Mouse (Mus musculus): ENCODE measurements at regions not wholly inside any gene's neighbourhood (a gene's known extent, or its start where the extent isn't known, plus 50 kb on each side); places are given as distances from the start of the nearest gene placed in this dataset.

- no peak for DNase-seq (ENCODE audit: low spot score)
These were observed 197.4 kb downstream of the Meis1 start for GRCm38 (mm10) chr11:18821384-18821783.

GRCm38 (mm10) chr11:18814110-18814509 is 204.7 kb downstream of the Meis1 start:
- no peak for DNase-seq (ENCODE audit: low spot score)

- no peak for DNase-seq (ENCODE audit: low spot score)
These were observed 251.3 kb downstream of the Meis1 start for GRCm38 (mm10) chr11:18767479-18767878.

GRCm38 (mm10) chr11:18766458-18767016 is 252.2 kb downstream of the Meis1 start:
- no peak for DNase-seq (ENCODE audit: low spot score)

- DNase-seq (ENCODE audit: low spot score), result no peak
These were observed 260.2 kb downstream of the Meis1 start for GRCm38 (mm10) chr11:18758591-18759074.

- DNase-seq (ENCODE audit: low spot score), result no peak
These were observed 262.2 kb downstream of the Meis1 start for GRCm38 (mm10) chr11:18756576-18756975.

GRCm38 (mm10) chr11:18754732-18755525 is 263.9 kb downstream of the Meis1 start:
- DNase-seq (ENCODE audit: low spot score), result no peak

GRCm38 (mm10) chr11:18753856-18754255 is 264.9 kb downstream of the Meis1 start:
- DNase-seq (ENCODE audit: low spot score), result no peak

- no peak for DNase-seq (ENCODE audit: low spot score)
These were observed 265.5 kb downstream of the Meis1 start for GRCm38 (mm10) chr11:18753246-18753645.

- DNase-seq (ENCODE audit: low spot score), result no peak
These were observed 266.3 kb downstream of the Meis1 start for GRCm38 (mm10) chr11:18752512-18752911.

- DNase-seq (ENCODE audit: low spot score), result no peak
These were observed 267.6 kb downstream of the Meis1 start for GRCm38 (mm10) chr11:18750911-18751841.

- DNase-seq (ENCODE audit: low spot score), result no peak
These were observed 268.8 kb downstream of the Meis1 start for GRCm38 (mm10) chr11:18750080-18750375.

- DNase-seq (ENCODE audit: low spot score), result no peak
These were observed 269.3 kb downstream of the Meis1 start for GRCm38 (mm10) chr11:18749265-18750079.

- DNase-seq (ENCODE audit: low spot score), result no peak
These were observed 270.8 kb downstream of the Meis1 start for GRCm38 (mm10) chr11:18747871-18748461.

- DNase-seq (ENCODE audit: low spot score), result no peak
These were observed 271.4 kb downstream of the Meis1 start for GRCm38 (mm10) chr11:18747361-18747760.

- no peak for DNase-seq (ENCODE audit: low spot score)
These were observed 272.3 kb downstream of the Meis1 start for GRCm38 (mm10) chr11:18746486-18746885.

- no peak for DNase-seq (ENCODE audit: low spot score)
These were observed 272.9 kb downstream of the Meis1 start for GRCm38 (mm10) chr11:18745840-18746239.

GRCm38 (mm10) chr11:18734904-18735664 is 283.7 kb downstream of the Meis1 start:
- no peak for DNase-seq (ENCODE audit: low spot score)

- DNase-seq (ENCODE audit: low spot score), result no peak
These were observed 284.7 kb downstream of the Meis1 start for GRCm38 (mm10) chr11:18734075-18734474.

- no peak for DNase-seq (ENCODE audit: low spot score)
These were observed 289.0 kb downstream of the Meis1 start for GRCm38 (mm10) chr11:18729742-18730141.

GRCm38 (mm10) chr11:18722770-18723169 is 296.0 kb downstream of the Meis1 start:
- DNase-seq (ENCODE audit: low spot score), result no peak

Measured in layer of hippocampus, adult 11-12 months (tissue).